Mouse (Mus musculus) kidney, embryonic 14.5 days (tissue): ENCODE data around the gene Tmem47. TPM values are rescaled to one million over a fixed set of nuclear protein-coding genes. Genes with fewer than 3 reads are reported as not detected.

ENCODE experiments used
- ATAC-seq: fragments of 200-750 bp; cut with Nextera tagmentation; 2 replicates; pipeline ENCODE4 v1.8.0; 2017; ENCODE audit warnings: moderate number of reproducible peaks, mild to moderate bottlenecking, moderate TSS enrichment, moderate library complexity; ENCODE audit not compliant: low FRiP score, low TSS enrichment
- H3K27ac ChIP-seq: fragments of 300-500 bp; sonication (generic); 2 replicates; pipeline ENCODE4 v1.5.1; 2014; ENCODE audit warnings: low read depth, mild to moderate bottlenecking, low read length, moderate library complexity, mixed read lengths
- H3K27me3 ChIP-seq: fragments of 300-500 bp; sonication (generic); 2 replicates; pipeline ENCODE4 v1.6.1; 2014; ENCODE audit warnings: mild to moderate bottlenecking, low read length; ENCODE audit not compliant: control insufficient read depth, insufficient read depth
- H3K36me3 ChIP-seq: fragments of 300-500 bp; sonication (generic); 2 replicates; pipeline ENCODE4 v1.6.1; 2014; ENCODE audit warnings: low read length, mixed read lengths; ENCODE audit not compliant: control insufficient read depth, insufficient read depth
- H3K4me1 ChIP-seq: fragments of 300-500 bp; sonication (generic); 2 replicates; pipeline ENCODE4 v1.6.1; 2014; ENCODE audit warnings: low read length, mixed read lengths; ENCODE audit not compliant: control insufficient read depth, insufficient read depth
- H3K4me2 ChIP-seq: fragments of 300-500 bp; sonication (generic); replicated peaks from 2 replicates; pipeline ENCODE4 v1.6.1; 2014; ENCODE audit warnings: low read depth, mild to moderate bottlenecking, low read length
- H3K4me3 ChIP-seq: fragments of 300-500 bp; sonication (generic); 2 replicates; pipeline ENCODE4 v1.5.1; 2014; ENCODE audit warnings: mild to moderate bottlenecking, low read length
- H3K9ac ChIP-seq: fragments of 300-500 bp; sonication (generic); 2 replicates; pipeline ENCODE4 v1.6.1; 2014; ENCODE audit warnings: low read depth, mild to moderate bottlenecking, low read length, moderate library complexity
- H3K9me3 ChIP-seq: fragments of 300-500 bp; sonication (generic); 2 replicates; pipeline ENCODE4 v1.6.1; 2016; ENCODE audit warnings: low read length; ENCODE audit not compliant: control insufficient read depth
- WGBS: fragments of 180-500 bp; shearing (Covaris S2); extraction: QIAGEN DNeasy Blood & Tissue Kit; methylation state at CpG from one replicate; pipeline ENCODE4 v1.1.7; 2014; 5-methylcytosine and 5-hydroxymethylcytosine counted together
- polyA plus RNA-seq: library from polyadenylated mRNA; unstranded; fragments of >200 nt; fragmentation: Nextera tagmentation; extraction: Ambion mirVana; gene quantifications from 2 replicates; pipeline ENCODE4 v1.2.1, GENCODE M21; 2014

The Tmem47 gene
- polyA plus RNA-seq, 1 experiment from 2014 or later, result 25.1 TPM

GRCm38 (mm10) chrX:81147416-81147815, 76.9 kb downstream of the Tmem47 start:
- WGBS, result 64% methylated on average over 1 of the region's 1 CpGs
- H3K36me3 ChIP-seq, result no peaks in the 10 kb centered on the region

More at GRCm38 (mm10) chrX:81147416-81147815, 76.9 kb downstream of the Tmem47 start:
- Histone ChIP-seq H3K9me3 (no peaks in the 10 kb centered on the region), H3K9ac (no peak overlapping the region), H3K4me2 (no peak overlapping the region), H3K27me3 (no peaks in the 10 kb centered on the region), H3K4me1 (no peaks in the 10 kb centered on the region), H3K4me3 (no peak overlapping the region), H3K27ac (no peak overlapping the region)
- ATAC-seq, result no peak
